Mouse (Mus musculus) kidney, adult 2 months (tissue): ENCODE measurements at regions not wholly inside any gene's neighbourhood (a gene's known extent, or its start where the extent isn't known, plus 50 kb on each side); places are given as distances from the start of the nearest gene placed in this dataset.

Source experiments
- CTCF ChIP-seq: fragments of 200-500 bp; conservative IDR thresholded peaks from 2 replicates; pipeline ENCODE4 v1.5.1; 2011; ENCODE audit warnings: low read depth, mild to moderate bottlenecking, control low read depth, low read length, moderate library complexity, mixed read lengths; ENCODE audit not compliant: insufficient read depth, insufficient read length
- POLR2A ChIP-seq: fragments of 200-500 bp; IDR thresholded peaks from one replicate; pipeline ENCODE4 v1.6.1; 2011; ENCODE audit warnings: low read depth, low read length, control low read depth

DNA sequence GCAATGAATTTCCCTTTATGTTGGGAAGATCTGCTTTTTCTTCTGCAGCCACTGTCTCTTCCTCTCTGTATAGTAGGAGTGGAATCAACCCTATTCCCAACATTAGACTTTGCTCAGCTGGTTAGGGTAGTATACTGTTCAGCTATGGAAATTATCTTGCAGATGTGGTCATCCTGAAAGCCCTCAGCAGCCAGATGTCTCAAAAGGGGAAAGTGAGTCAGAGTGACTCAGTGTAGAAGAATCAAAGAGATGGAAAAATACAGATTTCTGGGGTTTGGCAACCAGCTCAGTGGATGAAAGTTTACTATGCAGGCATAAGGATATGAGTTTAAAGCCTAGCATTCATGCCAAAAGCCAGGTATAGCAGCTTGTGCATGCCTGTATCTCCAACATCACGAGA lies 300.9 kb upstream of the Nmur2 start:
- TF ChIP-seq POLR2A (no peak), CTCF (no peak)
